Mouse (Mus musculus): ENCODE measurements at regions not wholly inside any gene's neighbourhood (a gene's known extent, or its start where the extent isn't known, plus 50 kb on each side); places are given as distances from the start of the nearest gene placed in this dataset.
A peak's percentile ranks its signal among the peaks of the same experiment; 100 is the strongest.

- Histone ChIP-seq H3K9ac (ENCODE audit: low read depth, low read length) (no peak overlapping the region), H3K4me1 (ENCODE audit: control insufficient read depth, insufficient read depth, low read length) (no peaks in the 10 kb centered on the region), H3K27me3 (replicated peaks; ENCODE audit: control insufficient read depth, insufficient read depth, low read length) (no peaks in the 10 kb centered on the region), H3K4me3 (ENCODE audit: low read length) (no peak overlapping the region), H3K9me3 (ENCODE audit: control insufficient read depth, low read length) (no peaks in the 10 kb centered on the region), H3K36me3 (ENCODE audit: control insufficient read depth, insufficient read depth, low read length) (no peaks in the 10 kb centered on the region), H3K4me2 (ENCODE audit: low read depth, low read length) (no peak overlapping the region), H3K27ac (ENCODE audit: low read length) (no peak overlapping the region)
- 38% methylated on average over 6 of the region's 6 CpGs for whole genome bisulfite sequencing
- ATAC-seq, result no peak
These were observed 51.8 kb upstream of the Sv2b start for GRCm38 (mm10) chr7:75360874-75361273.

- no peaks in the 10 kb centered on the region for H3K27me3 ChIP-seq (replicated peaks; ENCODE audit: control insufficient read depth, insufficient read depth, low read length)
- no peak overlapping the region for H3K4me3 ChIP-seq (ENCODE audit: low read length)
- no peak for ATAC-seq
- no peaks in the 10 kb centered on the region for H3K36me3 ChIP-seq (ENCODE audit: control insufficient read depth, insufficient read depth, low read length)
- no peak overlapping the region for H3K4me2 ChIP-seq (ENCODE audit: low read depth, low read length)
- no peak overlapping the region for H3K9ac ChIP-seq (ENCODE audit: low read depth, low read length)
- no peak overlapping the region for H3K27ac ChIP-seq (ENCODE audit: low read length)
- no peaks in the 10 kb centered on the region for H3K4me1 ChIP-seq (ENCODE audit: control insufficient read depth, insufficient read depth, low read length)
- H3K9me3 ChIP-seq (ENCODE audit: control insufficient read depth, low read length), result no peaks in the 10 kb centered on the region
- WGBS, result 88% methylated on average over 6 of the region's 6 CpGs
These were observed 53.5 kb upstream of the Sv2b start for GRCm38 (mm10) chr7:75362541-75362940.

- H3K4me3 ChIP-seq (ENCODE audit: low read length), result no peak overlapping the region
- no peaks in the 10 kb centered on the region for H3K4me1 ChIP-seq (ENCODE audit: control insufficient read depth, insufficient read depth, low read length)
- no peak overlapping the region for H3K9ac ChIP-seq (ENCODE audit: low read depth, low read length)
- H3K27ac ChIP-seq (ENCODE audit: low read length), result no peak overlapping the region
- ATAC-seq, result no peak
- H3K4me2 ChIP-seq (ENCODE audit: low read depth, low read length), result no peak overlapping the region
- H3K9me3 ChIP-seq (ENCODE audit: control insufficient read depth, low read length), result no peaks in the 10 kb centered on the region
- no peaks in the 10 kb centered on the region for H3K36me3 ChIP-seq (ENCODE audit: control insufficient read depth, insufficient read depth, low read length)
- 59% methylated on average over 3 of the region's 3 CpGs for WGBS
- no peaks in the 10 kb centered on the region for H3K27me3 ChIP-seq (replicated peaks; ENCODE audit: control insufficient read depth, insufficient read depth, low read length)
These were observed 56.4 kb upstream of the Sv2b start for GRCm38 (mm10) chr7:75365480-75365879.

- Histone ChIP-seq H3K36me3 (ENCODE audit: control insufficient read depth, insufficient read depth, low read length) (no peaks in the 10 kb centered on the region), H3K4me1 (ENCODE audit: control insufficient read depth, insufficient read depth, low read length) (0 out of 2 replicates have a peak, but pooled peaks cover 2% of the 10 kb centered on the region), H3K9me3 (ENCODE audit: control insufficient read depth, low read length) (no peaks in the 10 kb centered on the region), H3K27ac (ENCODE audit: low read length) (no peak overlapping the region), H3K9ac (ENCODE audit: low read depth, low read length) (no peak overlapping the region), H3K4me2 (ENCODE audit: low read depth, low read length) (no peak overlapping the region), H3K4me3 (ENCODE audit: low read length) (no peak overlapping the region), H3K27me3 (replicated peaks; ENCODE audit: control insufficient read depth, insufficient read depth, low read length) (no peaks in the 10 kb centered on the region)
- 9% methylated on average over 8 of the region's 8 CpGs for WGBS
- ATAC-seq, result peak; percentile 24; the same call in 1 of the 2 replicates
These were observed 57.3 kb upstream of the Sv2b start for GRCm38 (mm10) chr7:75366285-75366882.

GRCm38 (mm10) chr7:75368315-75368714 is 59.3 kb upstream of the Sv2b start:
- Histone ChIP-seq H3K4me1 (ENCODE audit: control insufficient read depth, insufficient read depth, low read length) (peaks cover 4% of the 10 kb centered on the region; the same call in 1 of the 2 replicates), H3K27ac (ENCODE audit: low read length) (no peak overlapping the region), H3K4me2 (ENCODE audit: low read depth, low read length) (no peak overlapping the region), H3K36me3 (ENCODE audit: control insufficient read depth, insufficient read depth, low read length) (no peaks in the 10 kb centered on the region), H3K9ac (ENCODE audit: low read depth, low read length) (no peak overlapping the region), H3K9me3 (ENCODE audit: control insufficient read depth, low read length) (no peaks in the 10 kb centered on the region), H3K4me3 (ENCODE audit: low read length) (no peak overlapping the region), H3K27me3 (replicated peaks; ENCODE audit: control insufficient read depth, insufficient read depth, low read length) (no peaks in the 10 kb centered on the region)
- 72% methylated on average over 9 of the region's 9 CpGs for WGBS
- ATAC-seq, result no peak

- H3K4me3 ChIP-seq (ENCODE audit: low read length), result no peak overlapping the region
- H3K27ac ChIP-seq (ENCODE audit: low read length), result no peak overlapping the region
- no peaks in the 10 kb centered on the region for H3K27me3 ChIP-seq (replicated peaks; ENCODE audit: control insufficient read depth, insufficient read depth, low read length)
- H3K4me1 ChIP-seq (ENCODE audit: control insufficient read depth, insufficient read depth, low read length), result peaks cover 4% of the 10 kb centered on the region; the same call in 1 of the 2 replicates
- 50% methylated on average over 4 of the region's 4 CpGs for WGBS
- no peaks in the 10 kb centered on the region for H3K9me3 ChIP-seq (ENCODE audit: control insufficient read depth, low read length)
- no peaks in the 10 kb centered on the region for H3K36me3 ChIP-seq (ENCODE audit: control insufficient read depth, insufficient read depth, low read length)
- no peak overlapping the region for H3K9ac ChIP-seq (ENCODE audit: low read depth, low read length)
- ATAC-seq, result no peak
- no peak overlapping the region for H3K4me2 ChIP-seq (ENCODE audit: low read depth, low read length)
These were observed 60.3 kb upstream of the Sv2b start for GRCm38 (mm10) chr7:75369366-75369765.

- Histone ChIP-seq H3K27me3 (replicated peaks; ENCODE audit: control insufficient read depth, insufficient read depth, low read length) (no peaks in the 10 kb centered on the region), H3K36me3 (ENCODE audit: control insufficient read depth, insufficient read depth, low read length) (no peaks in the 10 kb centered on the region), H3K27ac (ENCODE audit: low read length) (no peak overlapping the region), H3K4me1 (ENCODE audit: control insufficient read depth, insufficient read depth, low read length) (peaks cover 4% of the 10 kb centered on the region; the same call in 1 of the 2 replicates), H3K9ac (ENCODE audit: low read depth, low read length) (no peak overlapping the region), H3K4me2 (ENCODE audit: low read depth, low read length) (no peak overlapping the region), H3K4me3 (ENCODE audit: low read length) (no peak overlapping the region), H3K9me3 (ENCODE audit: control insufficient read depth, low read length) (no peaks in the 10 kb centered on the region)
- peak; percentile 81 for ATAC-seq
- 25% methylated on average over 12 of the region's 12 CpGs for WGBS
These were observed 61.8 kb upstream of the Sv2b start for GRCm38 (mm10) chr7:75370595-75371519.

GRCm38 (mm10) chr7:75371520-75371876 is 62.4 kb upstream of the Sv2b start:
- no peak overlapping the region for H3K27ac ChIP-seq (ENCODE audit: low read length)
- no peak for ATAC-seq
- no peak overlapping the region for H3K9ac ChIP-seq (ENCODE audit: low read depth, low read length)
- peaks cover 4% of the 10 kb centered on the region; the same call in 1 of the 2 replicates for H3K4me1 ChIP-seq (ENCODE audit: control insufficient read depth, insufficient read depth, low read length)
- H3K9me3 ChIP-seq (ENCODE audit: control insufficient read depth, low read length), result no peaks in the 10 kb centered on the region
- no peak overlapping the region for H3K4me3 ChIP-seq (ENCODE audit: low read length)
- no peaks in the 10 kb centered on the region for H3K36me3 ChIP-seq (ENCODE audit: control insufficient read depth, insufficient read depth, low read length)
- H3K27me3 ChIP-seq (replicated peaks; ENCODE audit: control insufficient read depth, insufficient read depth, low read length), result no peaks in the 10 kb centered on the region
- no peak overlapping the region for H3K4me2 ChIP-seq (ENCODE audit: low read depth, low read length)

- ATAC-seq, result 0 out of 2 replicates have a peak, but pooled peaks have one; percentile 16
- Histone ChIP-seq H3K9me3 (ENCODE audit: control insufficient read depth, low read length) (no peaks in the 10 kb centered on the region), H3K4me1 (ENCODE audit: control insufficient read depth, insufficient read depth, low read length) (peaks cover 4% of the 10 kb centered on the region; the same call in 1 of the 2 replicates), H3K27me3 (replicated peaks; ENCODE audit: control insufficient read depth, insufficient read depth, low read length) (no peaks in the 10 kb centered on the region), H3K4me3 (ENCODE audit: low read length) (no peak overlapping the region), H3K9ac (ENCODE audit: low read depth, low read length) (no peak overlapping the region), H3K27ac (ENCODE audit: low read length) (no peak overlapping the region), H3K36me3 (ENCODE audit: control insufficient read depth, insufficient read depth, low read length) (no peaks in the 10 kb centered on the region), H3K4me2 (ENCODE audit: low read depth, low read length) (no peak overlapping the region)
- 56% methylated on average over 6 of the region's 6 CpGs for WGBS
These were observed 62.9 kb upstream of the Sv2b start for GRCm38 (mm10) chr7:75371991-75372390.

Measured in intestine, embryonic 16.5 days (tissue).